Mouse (Mus musculus) hindbrain, embryonic 11.5 days (tissue): Measurements from ENCODE around the gene Olfr1317. TPM values are rescaled to one million over a fixed set of nuclear protein-coding genes. Genes with fewer than 3 reads are reported as not detected.

Experiments used
- ATAC-seq: fragments of 200-750 bp; cut with Nextera tagmentation; 2 replicates; pipeline ENCODE4 v1.8.0; 2017; ENCODE audit warnings: mild to moderate bottlenecking, moderate TSS enrichment, moderate library complexity; ENCODE audit not compliant: low FRiP score
- DNase-seq: peaks from one replicate; pipeline ENCODE4 v3.0.0-alpha.2; 2015; ENCODE audit warnings: low spot score
- H3K27ac ChIP-seq: fragments of 300-500 bp; sonication (generic); 2 replicates; pipeline ENCODE4 v1.5.1; 2014; ENCODE audit warnings: mild to moderate bottlenecking, low read depth, low read length
- H3K27me3 ChIP-seq: fragments of 300-500 bp; sonication (generic); 2 replicates; pipeline ENCODE4 v1.6.1; 2014; ENCODE audit warnings: mild to moderate bottlenecking, low read length, moderate library complexity, mixed read lengths; ENCODE audit not compliant: control insufficient read depth, insufficient read depth
- H3K36me3 ChIP-seq: fragments of 300-500 bp; sonication (generic); 2 replicates; pipeline ENCODE4 v1.6.1; 2014; ENCODE audit warnings: mild to moderate bottlenecking, low read length, moderate library complexity, mixed read lengths; ENCODE audit not compliant: control insufficient read depth, insufficient read depth
- H3K4me1 ChIP-seq: fragments of 300-500 bp; sonication (generic); replicated peaks from 2 replicates; pipeline ENCODE4 v1.6.1; 2014; ENCODE audit warnings: low read length, mixed read lengths; ENCODE audit not compliant: control insufficient read depth, insufficient read depth
- H3K4me2 ChIP-seq: fragments of 300-500 bp; sonication (generic); replicated peaks from 2 replicates; pipeline ENCODE4 v1.6.1; 2014; ENCODE audit warnings: mild to moderate bottlenecking, low read depth, low read length
- H3K4me3 ChIP-seq: fragments of 300-500 bp; sonication (generic); 2 replicates; pipeline ENCODE4 v1.5.1; 2014; ENCODE audit warnings: low read depth, low read length
- H3K9ac ChIP-seq: fragments of 300-500 bp; sonication (generic); 2 replicates; pipeline ENCODE4 v1.6.1; 2014; ENCODE audit warnings: low read depth, low read length
- H3K9me3 ChIP-seq: fragments of 300-500 bp; sonication (generic); 2 replicates; pipeline ENCODE4 v1.6.1; 2016; ENCODE audit warnings: low read length; ENCODE audit not compliant: control insufficient read depth
- WGBS: fragments of 180-500 bp; shearing (Covaris S2); extraction: QIAGEN DNeasy Blood & Tissue Kit; methylation state at CpG from one replicate; pipeline ENCODE4 v1.1.7; 2014; 5-methylcytosine and 5-hydroxymethylcytosine counted together
- polyA plus RNA-seq: library from polyadenylated mRNA; unstranded; fragments of >200 nt; fragmentation: Nextera tagmentation; extraction: Ambion mirVana; gene quantifications from 2 replicates; pipeline ENCODE4 v1.2.1, GENCODE M21; 2014

Gene Olfr1317
- not detected in 2 replicates for polyA plus RNA-seq

DNA sequence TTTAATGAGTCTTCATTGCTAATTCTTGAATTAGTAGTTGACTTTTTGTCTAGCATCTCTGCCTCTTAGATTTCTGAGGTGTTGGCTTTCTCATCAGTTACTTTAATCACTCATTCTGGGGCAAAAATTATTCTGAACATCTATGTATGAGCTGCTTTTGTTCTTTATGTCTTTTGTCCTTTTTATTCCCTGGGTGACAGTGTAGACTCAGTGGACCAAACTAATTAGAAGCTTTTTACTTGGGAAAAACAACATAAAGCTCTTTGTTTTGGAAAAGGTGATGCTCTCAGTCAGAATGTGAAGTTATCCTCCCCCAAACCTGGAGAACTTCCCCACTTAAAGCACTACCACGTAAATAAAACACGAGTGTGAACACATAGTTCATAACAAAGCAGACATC is at the start of gene Olfr1317:
TSS of gene Olfr1317 (plus strand) at position 301 of the 400 bp plus-strand sequence.
- ATAC-seq (no peak), DNase-seq (no peak)
- WGBS: 82% methylated on average over 2 of the region's 2 CpGs
- Histone ChIP-seq H3K9me3 (no peaks in the 10 kb centered on the region), H3K9ac (no peak within 1 kb of the TSS), H3K4me3 (no peak within 1 kb of the TSS), H3K36me3 (no peaks in the 10 kb centered on the region), H3K27ac (no peak within 1 kb of the TSS), H3K27me3 (no peaks in the 10 kb centered on the region), H3K4me1 (no peaks in the 10 kb centered on the region), H3K4me2 (no peak within 1 kb of the TSS)

GRCm38 (mm10) chr2:112096681-112097080 is 43.4 kb upstream of the Olfr1317 start, which contains the start of gene Olfr1314:
Gene Olfr1314 (minus strand): TSS chr2:112096781.
- Histone ChIP-seq H3K4me2 (no peak within 1 kb of the TSS), H3K4me3 (no peak within 1 kb of the TSS), H3K27ac (no peak within 1 kb of the TSS), H3K27me3 (no peaks in the 10 kb centered on the region), H3K9me3 (no peaks in the 10 kb centered on the region), H3K4me1 (no peaks in the 10 kb centered on the region), H3K9ac (no peak within 1 kb of the TSS), H3K36me3 (no peaks in the 10 kb centered on the region)
- DNase-seq (no peak), ATAC-seq (no peak)

DNA sequence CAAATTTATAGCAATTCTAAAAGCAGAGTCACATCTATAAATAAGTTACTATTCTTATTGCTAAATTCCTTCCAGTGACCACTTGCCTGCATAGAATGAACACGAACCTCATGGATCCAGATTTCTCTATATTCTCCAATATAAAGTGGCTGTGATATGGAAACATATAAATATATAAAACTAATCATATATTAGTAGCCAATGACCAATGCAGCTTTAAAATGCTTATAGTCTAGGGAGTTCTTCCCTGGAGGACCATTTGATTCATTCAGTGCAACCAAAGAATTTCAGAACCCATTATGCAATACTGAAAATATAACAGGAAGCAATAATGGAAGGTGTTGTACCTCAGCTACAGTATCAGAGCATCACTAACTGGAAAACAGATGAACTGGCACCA is 24.8 kb upstream of the Olfr1317 start, which contains the start of gene Olfr1315-ps1:
TSS of gene Olfr1315-ps1 (minus strand) at position 101 of the 400 bp plus-strand sequence.
- Histone ChIP-seq H3K9me3 (no peaks in the 10 kb centered on the region), H3K4me2 (no peak within 1 kb of the TSS), H3K9ac (no peak within 1 kb of the TSS), H3K4me1 (no peaks in the 10 kb centered on the region), H3K27me3 (no peaks in the 10 kb centered on the region), H3K27ac (no peak within 1 kb of the TSS), H3K36me3 (no peaks in the 10 kb centered on the region), H3K4me3 (no peak within 1 kb of the TSS)
- no peak for DNase-seq
- ATAC-seq: no peak
- 88% methylated on average over 1 of the region's 1 CpGs for WGBS

- no peak for DNase-seq
- H3K36me3 ChIP-seq: no peaks in the 10 kb centered on the region
- no peak for ATAC-seq
- H3K4me1 ChIP-seq: no peaks in the 10 kb centered on the region
- 89% methylated on average over 2 of the region's 2 CpGs for WGBS
- no peak within 1 kb of the TSS for H3K9ac ChIP-seq
- H3K4me3 ChIP-seq: no peak within 1 kb of the TSS
- no peak within 1 kb of the TSS for H3K27ac ChIP-seq
- H3K9me3 ChIP-seq: no peaks in the 10 kb centered on the region
- no peak within 1 kb of the TSS for H3K4me2 ChIP-seq
- H3K27me3 ChIP-seq: no peaks in the 10 kb centered on the region
Observed at GRCm38 (mm10) chr2:112134877-112135276, 5.3 kb upstream of the Olfr1317 start, which contains the start of gene Olfr1316. Gene Olfr1316 (minus strand): TSS chr2:112134977.

- no peak within 1 kb of the TSS for H3K9ac ChIP-seq
- H3K9me3 ChIP-seq: no peaks in the 10 kb centered on the region
- H3K27me3 ChIP-seq: no peaks in the 10 kb centered on the region
- no peak within 1 kb of the TSS for H3K27ac ChIP-seq
- H3K4me3 ChIP-seq: no peak within 1 kb of the TSS
- ATAC-seq (no peak), DNase-seq (no peak)
- no peaks in the 10 kb centered on the region for H3K4me1 ChIP-seq
- no peak within 1 kb of the TSS for H3K4me2 ChIP-seq
- H3K36me3 ChIP-seq: no peaks in the 10 kb centered on the region
Observed at GRCm38 (mm10) chr2:112153898-112154297, 13.8 kb downstream of the Olfr1317 start, which contains the start of gene Olfr1318. Gene Olfr1318 (plus strand): TSS chr2:112154198.

Other genes starting within 250 kb of the Olfr1317 start
- gene Olfr1306, start 224.1 kb upstream of the Olfr1317 start, polyA plus RNA-seq: not detected in 2 replicates
- not detected in 2 replicates for gene Olfr1307, start 190.9 kb upstream of the Olfr1317 start, polyA plus RNA-seq
- gene Olfr1308, start 175.4 kb upstream of the Olfr1317 start, polyA plus RNA-seq: not detected in 2 replicates
- not detected in 2 replicates for gene Olfr1309, start 150.0 kb upstream of the Olfr1317 start, polyA plus RNA-seq
- gene Olfr1310, start 127.6 kb upstream of the Olfr1317 start, polyA plus RNA-seq: not detected in 2 replicates
- gene Olfr1311, start 115.9 kb upstream of the Olfr1317 start, polyA plus RNA-seq: not detected in 2 replicates
- not detected in 2 replicates for gene Olfr1312, start 90.1 kb upstream of the Olfr1317 start, polyA plus RNA-seq
- not detected in 2 replicates for gene Olfr1313, start 62.5 kb upstream of the Olfr1317 start, polyA plus RNA-seq
- gene Olfr1314, start 43.5 kb upstream of the Olfr1317 start, polyA plus RNA-seq: not detected in 2 replicates
- not detected in 2 replicates for gene Olfr1315-ps1, start 24.9 kb upstream of the Olfr1317 start, polyA plus RNA-seq
- gene Olfr1316, start 5.4 kb upstream of the Olfr1317 start, polyA plus RNA-seq: not detected in 2 replicates
- gene Olfr1318, start 13.9 kb downstream of the Olfr1317 start, polyA plus RNA-seq: not detected in 2 replicates
- 9.7 and 10.1 TPM in 2 replicates for gene Lpcat4, start 99.1 kb downstream of the Olfr1317 start, polyA plus RNA-seq
- 0.05 and 0.07 TPM in 2 replicates for gene Nutm1, start 119.0 kb downstream of the Olfr1317 start, polyA plus RNA-seq
- 148 and 163 TPM in 2 replicates for gene Nop10, start 121.6 kb downstream of the Olfr1317 start, polyA plus RNA-seq
- 13.7 and 14.2 TPM in 2 replicates for gene Slc12a6, start 125.5 kb downstream of the Olfr1317 start, polyA plus RNA-seq
- not detected in 2 replicates for gene Gm21985, start 126.0 kb downstream of the Olfr1317 start, polyA plus RNA-seq
- 113 and 121 TPM in 2 replicates for gene Emc4, start 227.7 kb downstream of the Olfr1317 start, polyA plus RNA-seq
- gene Katnbl1, start 238.9 kb downstream of the Olfr1317 start, polyA plus RNA-seq: 53.4 and 55.1 TPM in 2 replicates